Mouse (Mus musculus) left cerebral cortex, postnatal 4 days (tissue): ENCODE results near the gene Atp2c2. TPM values are rescaled to one million over a fixed set of nuclear protein-coding genes. Genes with fewer than 3 reads are reported as not detected.
A peak's percentile ranks its signal among the peaks of the same experiment; 100 is the strongest.

Experiments used
- DNase-seq: peaks from one replicate; pipeline ENCODE4 v3.0.0-alpha.2; 2022
- intact Hi-C: fragments of 180-260 bp; cut with DNase I; formaldehyde crosslinking; loops from one replicate; pipeline ENCODE4 v1.15.1; 2025
- total RNA-seq, 2 experiments: library from RNA; stranded (reverse); gene quantifications; 2 replicates each; pipeline ENCODE4 v1.2.3; 2021

The Atp2c2 gene
- under 1 TPM; 0.14 to 0.16 TPM for total RNA-seq

- no peak for DNase-seq
- intact Hi-C loops = no loop called here
These were observed at the start of gene Atp2c2 for GRCm38 (mm10) chr8:119699549-119700134. Gene Atp2c2 (plus strand): TSS chr8:119700009.

DNA sequence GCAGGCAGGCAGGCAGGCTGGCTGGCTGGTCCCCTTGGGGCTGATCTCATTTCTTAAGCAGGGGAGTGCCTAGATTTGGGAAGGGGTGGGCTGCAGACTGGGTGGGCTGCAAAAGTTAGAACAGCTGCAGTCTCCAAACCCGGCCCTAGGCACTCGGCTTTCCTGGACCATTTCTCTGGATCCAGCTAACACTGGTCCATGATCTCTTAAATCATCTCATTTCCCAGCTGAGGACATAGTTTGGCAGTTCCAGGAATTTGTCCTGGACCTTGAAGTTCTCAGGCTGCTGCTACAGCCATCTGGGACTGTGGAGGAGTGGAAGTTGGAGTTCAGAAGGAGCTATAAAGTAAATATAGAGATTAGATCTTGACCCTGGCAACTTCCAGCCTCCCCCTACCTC is 48.5 kb upstream of the Atp2c2 start:
- DNase-seq = no peak
- intact Hi-C loops = no loop called here

DNA sequence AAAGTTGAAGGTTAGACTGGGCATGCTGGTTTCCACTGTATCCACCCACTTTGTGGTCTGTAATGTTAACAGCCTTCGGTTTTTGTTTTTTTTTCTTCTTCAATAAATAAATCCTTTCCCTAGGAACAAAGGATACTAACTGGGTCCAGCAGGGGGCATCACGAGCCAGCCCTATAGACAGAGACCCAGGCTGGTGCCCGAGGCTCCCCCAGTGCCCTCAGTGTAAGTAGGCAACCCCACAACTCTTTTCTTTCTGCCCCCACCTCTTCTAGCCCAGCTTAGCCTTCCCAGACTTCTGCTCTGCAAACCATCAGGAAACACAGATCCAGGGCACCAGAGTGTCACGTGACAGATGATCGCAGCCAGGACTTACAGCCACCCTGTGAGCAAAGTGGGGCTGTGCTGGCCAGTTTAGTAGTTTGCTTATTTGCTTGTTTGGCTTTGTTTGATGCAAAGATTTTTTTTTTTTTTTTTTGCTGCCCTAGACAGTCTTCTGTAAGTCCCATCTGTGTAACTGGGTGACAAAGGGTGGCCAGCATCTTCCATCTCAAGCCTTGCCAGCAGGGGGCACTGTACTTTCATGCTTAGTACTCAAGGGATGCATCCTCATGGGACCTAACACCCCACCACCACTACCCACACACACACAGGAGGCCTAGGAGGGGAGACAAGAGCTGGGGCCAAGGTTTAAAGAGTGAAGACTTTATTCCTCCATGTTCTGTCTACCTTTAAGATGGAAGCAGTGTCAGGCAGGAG is 42.9 kb upstream of the Atp2c2 start:
- intact Hi-C loops = no loop called here
- DNase-seq = no peak

GRCm38 (mm10) chr8:119661081-119661480 is 38.7 kb upstream of the Atp2c2 start:
- peak; percentile 65 for DNase-seq
- intact Hi-C loops = no loop called here

GRCm38 (mm10) chr8:119661892-119662291 is 37.9 kb upstream of the Atp2c2 start:
- DNase-seq = no peak
- intact Hi-C loops = no loop called here

DNA sequence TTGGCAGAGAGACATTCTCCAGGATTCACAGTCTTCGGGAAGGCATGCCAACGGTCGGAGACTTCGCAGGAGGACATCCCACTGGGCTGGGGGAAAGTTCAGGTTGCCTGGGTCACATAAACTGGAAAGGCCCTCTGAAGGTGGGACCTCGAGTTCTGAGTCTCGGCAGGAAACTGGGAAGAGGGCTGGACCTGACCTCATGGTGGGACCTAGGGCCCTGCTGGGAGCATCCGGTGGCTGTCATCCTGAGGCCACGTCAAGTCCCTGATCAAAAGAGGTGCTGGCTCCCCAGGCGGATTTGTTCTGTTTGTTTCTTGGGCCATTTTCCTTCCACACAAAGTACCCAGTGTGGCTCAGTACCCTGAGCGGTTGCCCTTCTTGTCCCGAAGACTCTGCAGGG is 36.4 kb upstream of the Atp2c2 start:
- intact Hi-C loops = no loop called here

DNA sequence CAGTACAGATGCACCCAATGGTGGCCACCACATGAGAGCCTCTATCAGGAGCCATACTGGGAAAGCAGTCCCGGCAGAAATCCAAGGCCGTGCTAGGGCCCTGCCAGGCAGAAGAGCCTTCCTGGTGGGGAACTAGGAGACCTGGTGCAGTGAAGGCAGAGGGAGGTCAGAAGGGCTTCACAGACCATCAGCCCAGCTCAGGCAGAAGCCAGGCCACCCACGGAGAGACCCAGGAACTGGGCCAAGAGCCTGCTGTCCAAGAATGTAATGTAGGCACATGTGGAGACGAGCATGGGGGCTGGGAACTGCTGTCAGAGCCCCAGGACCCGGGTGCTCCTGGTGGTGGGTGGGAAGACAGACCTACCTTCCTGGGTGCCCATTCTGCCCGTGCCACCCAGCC is 34.5 kb upstream of the Atp2c2 start:
- DNase-seq = peak; percentile 35
- intact Hi-C loops = no loop called here

More for the DNA sequence above, 36.4 kb upstream of the Atp2c2 start:
- DNase-seq = no peak

GRCm38 (mm10) chr8:119666219-119666951 is 33.4 kb upstream of the Atp2c2 start, which contains the start of gene Wfdc1:
Gene Wfdc1 (plus strand): TSS chr8:119666365.
- DNase-seq = no peak
- intact Hi-C loops = no loop called here

DNA sequence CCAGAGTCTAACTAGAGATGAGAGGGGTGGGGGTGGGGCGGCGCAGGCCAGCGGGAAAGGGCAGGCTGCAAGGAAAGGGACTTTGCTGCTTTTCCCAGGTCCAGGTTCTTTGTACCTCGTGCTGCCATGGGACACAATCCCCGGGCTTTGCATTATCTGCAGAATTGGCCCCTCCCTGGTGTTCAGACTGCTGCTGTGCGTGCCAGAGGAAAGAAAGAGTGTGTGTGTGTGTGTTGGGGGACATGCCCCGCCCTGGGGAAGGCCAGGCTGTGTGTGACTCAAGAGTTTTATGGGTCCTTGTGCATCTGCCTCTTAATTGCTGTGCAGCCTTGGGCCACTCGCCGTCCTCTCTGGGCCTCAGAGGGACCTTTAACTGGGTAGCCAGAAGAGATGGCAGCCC is 31.4 kb upstream of the Atp2c2 start:
- intact Hi-C loops = no loop called here
- DNase-seq = no peak

DNA sequence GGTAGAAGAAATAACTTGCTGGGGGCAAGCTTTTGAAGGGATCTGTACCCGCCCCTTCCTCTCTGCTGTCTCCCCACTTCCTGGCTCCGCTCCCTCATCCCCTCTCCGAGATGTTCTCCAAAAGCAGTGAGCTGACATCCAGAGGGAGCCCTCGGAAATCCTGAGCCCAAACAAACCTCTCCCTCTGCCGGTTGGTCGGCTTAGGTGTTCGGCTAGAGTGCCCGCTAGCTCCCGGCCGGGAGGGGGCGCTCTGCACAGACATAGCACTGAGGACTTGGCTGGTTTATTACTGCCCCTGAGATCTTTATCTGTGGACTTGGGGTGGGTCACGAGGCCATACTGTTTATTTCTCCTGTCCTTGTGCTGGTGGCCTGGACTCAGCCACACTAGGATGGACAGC is 30.5 kb upstream of the Atp2c2 start:
- intact Hi-C loops = no loop called here
- DNase-seq = no peak

DNA sequence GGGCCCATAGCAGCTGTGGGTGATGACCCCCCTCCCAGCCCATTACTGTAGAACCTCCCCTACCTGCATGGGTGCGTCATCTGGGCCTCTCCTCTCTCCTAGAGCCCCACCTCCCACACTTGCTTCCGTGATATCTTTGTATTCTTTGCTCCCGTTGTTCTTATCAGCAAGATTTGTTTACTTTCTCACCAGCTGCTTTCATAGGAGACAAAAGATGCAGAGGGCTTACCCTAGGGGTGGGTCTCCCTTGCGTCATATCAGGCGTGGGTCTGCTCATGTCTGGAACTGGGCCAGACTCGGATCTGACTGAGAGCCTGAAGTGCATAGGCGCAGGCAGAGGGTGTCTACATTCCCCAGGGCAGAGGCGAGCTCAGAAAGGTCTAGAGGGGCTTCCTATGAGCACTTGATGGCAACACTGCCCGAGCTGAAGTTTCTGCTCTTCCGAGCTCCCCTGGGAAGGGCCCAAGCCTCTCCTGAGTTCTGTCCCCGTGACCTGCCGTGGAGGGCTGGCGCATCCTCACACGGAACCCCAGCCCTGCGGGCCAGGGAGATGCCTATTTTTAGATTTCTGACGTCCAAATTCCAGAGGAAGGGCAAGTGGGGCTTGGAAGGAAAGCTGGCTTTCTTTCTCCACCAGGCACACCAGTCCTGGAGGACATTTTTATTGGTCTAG is 29.3 kb upstream of the Atp2c2 start:
- no peak for DNase-seq
- intact Hi-C loops = no loop called here

- intact Hi-C loops = no loop called here
- DNase-seq = no peak
These were observed 25.7 kb upstream of the Atp2c2 start for GRCm38 (mm10) chr8:119673976-119674555.

DNA sequence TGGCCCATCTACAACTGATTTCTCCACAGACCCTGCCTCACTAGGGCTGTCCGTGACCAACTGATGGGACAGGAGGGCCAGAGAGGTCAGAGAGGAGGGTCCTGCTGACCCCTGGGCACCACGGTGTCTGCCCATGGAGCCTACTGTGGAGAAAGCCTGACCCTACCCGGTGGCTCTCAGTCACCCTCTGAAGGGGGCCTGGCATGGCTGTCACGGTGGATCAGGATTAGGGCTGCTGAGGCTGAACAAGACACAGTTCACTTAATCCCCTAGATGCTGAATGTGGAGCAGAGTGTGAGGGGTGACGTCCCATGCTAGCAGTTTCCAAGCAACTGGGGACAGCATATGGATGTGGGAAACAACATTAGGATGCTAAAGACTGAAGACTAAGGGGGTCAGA is 24.4 kb upstream of the Atp2c2 start:
- intact Hi-C loops = loop anchor here (5.0 kb wide), 1 partner anchor 233 kb away; no protein-coding TSS in a partner anchor
- DNase-seq = no peak

GRCm38 (mm10) chr8:119676389-119676788 is 23.4 kb upstream of the Atp2c2 start:
- intact Hi-C loops = loop anchor here (5.0 kb wide), 1 partner anchor 234 kb away; no protein-coding TSS in a partner anchor
- DNase-seq = peak; percentile 93

DNA sequence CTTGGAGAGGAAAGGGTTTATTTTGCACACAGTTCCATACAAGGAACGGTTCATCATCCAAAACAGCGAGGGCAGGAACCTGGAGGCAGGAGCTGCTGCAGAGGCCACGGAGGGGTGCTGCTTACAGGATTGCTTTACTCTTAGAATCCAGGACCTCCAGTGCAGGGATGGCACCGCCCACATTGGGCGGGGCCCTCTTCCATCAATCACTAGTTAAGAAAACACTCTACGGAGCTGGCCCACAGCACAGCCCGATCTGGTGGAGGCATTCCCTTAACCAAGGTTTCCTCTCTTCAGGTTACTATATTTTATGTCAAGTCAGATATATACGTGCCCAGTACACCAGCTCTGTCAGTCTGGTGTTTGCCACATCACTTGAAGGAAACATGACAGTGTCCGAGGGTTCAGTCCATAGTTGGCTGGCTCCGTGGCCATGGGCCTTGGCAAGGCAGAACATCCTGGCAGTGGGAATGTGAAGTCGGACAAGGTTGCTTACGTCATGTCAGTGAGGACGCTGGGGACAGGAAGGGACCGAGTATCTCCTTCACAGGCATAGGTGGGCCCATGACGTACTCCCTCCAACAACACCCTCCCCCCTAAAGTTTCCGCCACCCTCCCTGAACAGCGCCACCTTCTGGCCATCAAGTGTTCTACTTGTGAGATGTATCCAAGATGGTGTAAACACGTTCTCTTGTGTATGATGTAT is 21.5 kb upstream of the Atp2c2 start:
- peak; percentile 39 for DNase-seq
- intact Hi-C loops = loop anchor here (5.0 kb wide), 1 partner anchor 236 kb away; no protein-coding TSS in a partner anchor

DNA sequence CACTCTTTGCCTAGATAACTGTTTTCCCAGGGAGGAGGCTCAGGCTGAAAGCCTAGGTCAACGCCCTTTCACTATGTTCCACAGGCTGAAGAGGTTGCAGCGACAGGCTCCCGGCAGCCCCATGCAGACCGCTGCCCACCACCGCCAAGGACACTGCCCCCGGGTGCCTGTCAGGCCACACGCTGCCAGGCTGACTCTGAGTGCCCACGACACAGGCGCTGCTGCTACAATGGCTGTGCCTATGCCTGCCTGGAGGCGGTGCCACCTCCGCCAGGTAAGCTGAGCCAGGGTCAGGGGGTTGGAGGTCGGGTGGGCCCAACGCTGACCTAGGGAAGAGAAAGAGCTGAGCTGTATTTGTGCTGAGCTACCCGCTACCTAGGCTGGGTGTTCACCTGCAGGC is 20.6 kb upstream of the Atp2c2 start:
- DNase-seq = no peak
- intact Hi-C loops = loop anchor here (5.0 kb wide), 1 partner anchor 237 kb away; no protein-coding TSS in a partner anchor

DNA sequence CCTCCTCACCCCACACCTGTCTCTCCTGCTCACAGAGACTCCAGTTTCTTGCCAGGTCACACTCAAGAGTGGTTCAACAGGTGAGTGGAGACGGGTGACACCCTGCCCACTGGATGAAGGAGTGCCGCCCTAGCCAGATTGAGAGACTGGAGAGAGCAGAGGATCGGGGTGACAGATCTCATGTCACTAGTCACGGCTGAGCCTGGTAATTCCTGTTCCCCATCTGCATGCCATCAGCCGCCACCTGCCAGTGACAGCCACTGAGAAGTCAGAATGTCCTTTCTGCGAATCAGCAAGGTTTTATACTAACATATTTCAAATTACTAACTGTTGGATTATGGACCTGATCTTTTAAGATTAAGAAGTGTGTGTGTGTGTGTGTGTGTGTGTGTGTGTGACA is 9.2 kb upstream of the Atp2c2 start:
- intact Hi-C loops = no loop called here
- DNase-seq = no peak

DNA sequence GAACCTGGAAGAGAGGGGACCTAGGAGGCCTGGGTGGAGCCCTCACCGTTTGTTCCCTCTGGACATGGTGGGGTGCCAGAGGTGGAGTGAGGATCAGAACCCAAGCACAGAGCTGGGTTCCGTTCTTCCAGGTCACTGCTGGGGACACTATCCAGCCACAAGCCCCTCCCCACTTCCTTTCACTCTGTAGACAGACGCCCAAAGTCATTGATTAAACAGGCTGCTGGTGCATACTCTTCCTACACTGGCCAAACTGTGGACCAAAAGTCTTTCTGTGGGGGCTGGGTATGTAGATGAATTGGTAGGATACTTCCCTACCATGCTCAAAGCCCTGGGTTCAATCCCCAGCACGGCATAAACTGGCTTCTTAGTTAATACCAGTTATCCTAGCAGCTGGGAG is 7.8 kb upstream of the Atp2c2 start:
- intact Hi-C loops = no loop called here
- DNase-seq = no peak

DNA sequence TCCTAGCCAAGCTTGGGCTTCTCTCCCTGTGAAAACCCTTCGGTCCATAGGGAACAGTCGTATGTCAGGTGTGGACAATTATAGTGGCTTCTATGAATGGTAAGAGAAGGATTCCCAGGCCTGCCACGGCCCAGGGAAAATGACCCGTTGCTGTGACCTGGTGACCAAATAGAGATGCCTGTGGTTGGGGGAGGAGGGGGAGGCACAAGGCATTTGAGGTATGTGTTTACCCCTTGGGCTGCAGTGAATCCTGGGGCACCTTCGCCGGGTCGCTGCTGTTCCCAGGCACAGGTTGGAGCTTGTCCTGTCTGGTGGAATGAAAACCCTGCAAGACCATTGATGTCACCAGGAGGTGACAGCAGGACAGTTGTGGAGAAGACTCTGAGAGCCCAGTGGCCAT is 5.1 kb upstream of the Atp2c2 start:
- no peak for DNase-seq
- intact Hi-C loops = no loop called here

DNA sequence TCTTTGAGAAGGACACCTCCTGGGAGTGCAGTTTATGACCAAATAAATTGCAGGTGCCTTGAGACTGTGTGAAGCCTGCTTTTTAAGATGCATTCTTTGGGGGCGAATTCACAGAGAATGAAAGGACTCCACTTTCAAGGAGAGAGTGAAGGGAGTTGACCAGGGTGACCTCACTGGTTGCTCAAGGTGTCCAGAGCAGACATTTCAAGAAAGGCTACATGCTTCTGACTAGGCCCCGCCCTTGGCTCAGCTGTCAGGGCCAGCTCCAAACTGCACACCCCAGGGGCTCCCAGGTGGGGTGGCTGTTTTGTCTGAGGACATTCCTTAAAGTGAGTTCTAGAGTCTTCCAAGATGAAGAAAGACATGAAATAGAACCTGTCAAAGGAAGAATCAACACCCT is 2.6 kb upstream of the Atp2c2 start:
- no peak for DNase-seq
- intact Hi-C loops = no loop called here
